Mouse (Mus musculus): Measurements from ENCODE around the gene 1700007K13Rik.

DNA sequence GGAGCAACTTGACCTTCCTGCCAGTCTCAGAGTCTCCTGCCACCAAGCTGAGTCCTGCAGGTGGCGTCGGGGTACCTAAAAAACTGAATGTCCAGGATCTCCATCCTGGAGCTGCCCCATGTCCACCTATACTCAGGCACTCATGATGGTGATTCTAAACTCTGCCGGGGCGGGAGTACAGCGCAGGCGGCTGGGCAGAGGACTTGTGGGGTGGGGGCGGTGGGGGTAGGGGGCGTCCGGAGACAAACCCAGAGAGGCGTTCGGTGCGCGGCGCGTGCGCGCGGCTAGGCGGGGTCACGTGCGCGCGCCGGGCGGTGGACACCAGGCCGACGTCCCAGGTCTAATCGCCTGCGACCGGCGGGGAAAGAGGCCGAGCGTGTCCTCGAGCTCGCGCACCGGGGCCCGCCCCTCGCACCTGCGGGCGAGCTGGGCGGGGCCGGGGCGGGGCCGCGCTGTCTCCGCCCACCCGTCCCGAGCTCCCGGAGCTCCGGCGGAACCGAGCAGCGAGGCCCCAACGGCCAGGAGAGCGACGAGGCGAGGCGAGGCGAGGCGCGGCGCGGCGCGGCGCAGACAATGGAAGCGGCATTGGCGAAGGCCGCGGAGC, 46.8 kb upstream of the 1700007K13Rik start, which contains the start of gene Ralgds:
- TF ChIP-seq CTCF (IDR thresholded peaks at IDR 0.05; ENCODE audit: borderline replicate concordance, control insufficient read depth, extremely low read depth, insufficient read depth, low read length, poor library complexity) = 0 out of 2 replicates have a peak, but pooled peaks have one; percentile 44
- TF ChIP-seq POLR2A (IDR thresholded peaks at IDR 0.05; ENCODE audit: control insufficient read depth, extremely low read depth, insufficient read depth, low read length, poor library complexity) = peak; percentile 60

Data from thymus, adult 2 months (tissue).